Mouse (Mus musculus): Measurements from ENCODE around the gene Ldb2. TPM values are rescaled to one million over a fixed set of nuclear protein-coding genes. Genes with fewer than 3 reads are reported as not detected.

Gene Ldb2
- polyA plus RNA-seq, 1 experiment from 2014 or later: 14.9 TPM

DNA sequence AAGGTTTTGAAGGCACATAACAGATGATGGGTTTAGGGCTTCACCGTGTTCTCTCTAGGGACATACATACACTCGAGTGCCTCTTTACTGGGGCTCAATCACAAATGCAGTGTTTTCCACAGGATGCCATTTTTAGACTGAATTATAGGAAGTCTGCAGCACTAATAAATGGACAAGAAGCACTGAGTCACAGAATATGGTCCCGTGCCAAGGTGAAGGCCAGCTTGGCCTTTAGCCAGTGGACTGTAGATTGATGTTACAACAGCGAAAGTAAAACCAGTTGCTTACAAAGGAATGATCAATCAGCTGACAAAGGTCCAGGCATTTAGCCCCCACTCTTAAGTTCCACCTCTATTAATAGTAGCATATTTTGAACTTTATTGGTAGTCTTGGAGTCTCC lies 304.4 kb downstream of the Ldb2 start:
- 68% methylated on average over 4 of the region's 4 CpGs for WGBS
- H3K27ac ChIP-seq: no peak overlapping the region
- DNase-seq (ENCODE audit: low spot score): no peak

DNA sequence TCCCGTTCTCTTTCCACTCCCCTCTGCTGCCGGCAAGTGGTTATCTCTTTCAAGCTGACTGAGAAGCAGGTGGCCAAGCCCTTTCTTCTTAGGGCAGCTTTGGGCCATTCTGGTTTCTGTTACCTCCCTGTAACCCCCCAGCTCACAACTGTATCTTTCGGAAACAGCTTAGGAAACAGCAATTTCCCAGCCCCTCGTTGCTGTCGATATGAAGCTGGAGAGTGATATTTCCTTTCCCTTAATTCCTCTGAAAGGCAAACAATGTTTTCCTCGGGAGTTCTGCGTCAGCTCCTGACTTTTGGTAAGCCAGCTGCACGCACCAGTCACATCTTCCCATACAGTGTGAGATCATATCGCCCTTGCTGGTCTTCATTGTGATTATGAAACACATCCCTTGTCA lies 305.3 kb downstream of the Ldb2 start:
- Histone ChIP-seq H3K4me3 (no peak overlapping the region), H3K27me3 (ENCODE audit: insufficient read depth, poor library complexity, severe bottlenecking) (no peaks in the 10 kb centered on the region), H3K4me1 (0 out of 2 replicates have a peak, but pooled peaks cover 4% of the 10 kb centered on the region), H3K27ac (no peak overlapping the region), H3K36me3 (no peaks in the 10 kb centered on the region), H3K9me3 (no peaks in the 10 kb centered on the region)
- DNase-seq (ENCODE audit: low spot score): no peak
- 39% methylated on average over 9 of the region's 9 CpGs for WGBS

More for the DNA sequence above, 304.4 kb downstream of the Ldb2 start:
- Histone ChIP-seq H3K4me3 (no peak overlapping the region), H3K9me3 (no peaks in the 10 kb centered on the region), H3K4me1 (0 out of 2 replicates have a peak, but pooled peaks cover 4% of the 10 kb centered on the region), H3K27me3 (ENCODE audit: insufficient read depth, poor library complexity, severe bottlenecking) (no peaks in the 10 kb centered on the region), H3K36me3 (no peaks in the 10 kb centered on the region)

DNA sequence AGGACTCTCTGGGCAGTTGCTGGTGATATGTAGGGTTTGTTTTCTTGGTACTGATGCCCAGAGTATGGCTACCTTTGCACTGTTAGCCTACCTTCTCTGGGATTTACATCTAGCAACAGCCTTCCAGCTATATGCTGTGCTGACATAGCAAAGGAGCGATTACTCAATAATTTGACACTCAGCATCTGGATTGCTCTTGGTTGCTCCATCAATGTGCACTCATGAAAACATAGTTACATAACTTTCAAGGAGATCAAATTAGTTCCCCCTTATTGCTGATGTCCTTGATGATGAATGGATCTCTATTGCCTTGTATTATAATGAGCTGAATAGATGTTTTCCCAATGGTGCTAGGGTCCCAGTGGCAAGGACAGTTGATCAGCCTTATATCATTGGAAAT lies 308.0 kb downstream of the Ldb2 start:
- Histone ChIP-seq H3K4me3 (no peak overlapping the region), H3K4me1 (0 out of 2 replicates have a peak, but pooled peaks cover 4% of the 10 kb centered on the region), H3K27ac (no peak overlapping the region), H3K27me3 (ENCODE audit: insufficient read depth, poor library complexity, severe bottlenecking) (no peaks in the 10 kb centered on the region), H3K9me3 (no peaks in the 10 kb centered on the region), H3K36me3 (no peaks in the 10 kb centered on the region)
- DNase-seq (ENCODE audit: low spot score): no peak
- 91% methylated on average over 1 of the region's 1 CpGs for WGBS

DNA sequence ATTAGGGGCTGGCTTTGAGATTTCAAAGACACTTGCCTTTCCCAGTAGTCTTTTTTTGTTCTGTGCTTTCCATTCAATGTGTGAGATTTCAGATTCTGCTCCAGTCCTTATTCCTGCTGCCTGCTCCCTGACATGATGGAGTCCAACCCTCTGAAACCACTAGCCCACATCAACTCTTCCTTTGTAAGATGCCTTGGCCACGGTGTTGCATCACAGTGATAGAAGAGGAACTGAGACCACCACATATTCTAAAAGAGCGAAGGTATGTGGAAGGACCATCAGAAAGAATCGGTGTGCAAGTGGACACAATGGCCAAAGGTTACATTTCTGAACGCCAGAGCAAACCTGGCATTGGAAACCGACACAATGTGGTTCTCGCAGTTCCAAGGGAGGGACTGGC lies 309.0 kb downstream of the Ldb2 start:
- Histone ChIP-seq H3K27ac (no peak overlapping the region), H3K27me3 (ENCODE audit: insufficient read depth, poor library complexity, severe bottlenecking) (no peaks in the 10 kb centered on the region), H3K4me1 (0 out of 2 replicates have a peak, but pooled peaks cover 4% of the 10 kb centered on the region), H3K4me3 (no peak overlapping the region), H3K36me3 (no peaks in the 10 kb centered on the region), H3K9me3 (no peaks in the 10 kb centered on the region)
- DNase-seq (ENCODE audit: low spot score): no peak
- WGBS: 92% methylated on average over 6 of the region's 6 CpGs

DNA sequence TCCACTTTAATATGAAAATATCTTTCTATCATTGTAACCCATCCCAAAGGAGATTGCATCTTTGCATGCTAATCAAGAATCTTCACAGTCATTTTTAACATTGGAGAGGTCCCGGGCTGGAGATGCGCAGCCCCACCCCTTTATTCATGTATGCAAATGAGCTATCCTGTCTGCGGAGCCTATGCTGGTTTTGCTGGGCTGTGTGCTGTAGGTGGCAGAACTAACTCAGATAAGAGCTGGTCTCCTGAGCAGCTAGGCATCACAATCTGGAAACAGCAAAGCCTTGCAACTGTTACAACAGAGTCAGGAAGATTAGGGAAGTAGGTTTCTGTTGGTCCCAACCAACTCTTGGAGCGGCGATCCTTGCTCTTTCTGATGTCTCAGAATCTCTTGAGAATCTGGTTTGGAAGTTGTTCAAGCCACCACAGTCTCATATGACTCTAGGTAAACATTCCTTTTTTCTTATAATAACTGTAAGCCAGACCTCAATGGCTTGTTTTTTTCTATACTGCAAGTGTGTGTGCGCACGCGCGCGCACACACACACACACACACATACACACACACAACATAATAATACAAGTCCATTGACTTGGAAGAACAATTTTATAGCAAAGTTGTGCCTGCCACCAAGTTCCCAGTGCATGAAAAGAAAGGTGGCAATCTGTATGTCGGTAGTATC lies 315.9 kb downstream of the Ldb2 start:
- Histone ChIP-seq H3K4me3 (no peak overlapping the region), H3K27ac (no peak overlapping the region), H3K4me1 (no peaks in the 10 kb centered on the region), H3K9me3 (no peaks in the 10 kb centered on the region), H3K36me3 (no peaks in the 10 kb centered on the region), H3K27me3 (ENCODE audit: insufficient read depth, poor library complexity, severe bottlenecking) (no peaks in the 10 kb centered on the region)
- DNase-seq (ENCODE audit: low spot score): no peak
- WGBS: 64% methylated on average over 11 of the region's 11 CpGs

DNA sequence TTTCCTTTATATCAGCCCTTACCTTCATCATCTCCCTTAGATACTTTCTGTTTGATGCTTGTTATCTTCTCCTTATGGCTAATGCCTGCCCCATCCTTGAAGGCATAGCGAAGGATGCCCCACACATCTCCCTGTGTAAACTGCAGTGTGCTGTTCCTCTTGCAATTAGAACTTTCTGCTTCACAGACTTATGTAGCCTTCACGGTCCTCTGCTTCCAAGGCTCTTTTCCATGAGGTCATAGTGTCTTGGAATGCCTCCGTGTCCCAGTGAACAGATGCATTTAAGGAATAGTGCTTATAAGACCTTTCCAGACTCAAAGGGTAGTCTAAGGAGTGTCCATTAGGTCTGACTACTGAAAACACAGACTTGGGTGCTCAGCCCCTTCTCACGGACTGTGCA lies 318.1 kb downstream of the Ldb2 start:
- Histone ChIP-seq H3K27ac (no peak overlapping the region), H3K36me3 (no peaks in the 10 kb centered on the region), H3K27me3 (ENCODE audit: insufficient read depth, poor library complexity, severe bottlenecking) (no peaks in the 10 kb centered on the region), H3K9me3 (no peaks in the 10 kb centered on the region), H3K4me3 (no peak overlapping the region), H3K4me1 (no peaks in the 10 kb centered on the region)
- no peak for DNase-seq (ENCODE audit: low spot score)
- 77% methylated on average over 4 of the region's 4 CpGs for WGBS

DNA sequence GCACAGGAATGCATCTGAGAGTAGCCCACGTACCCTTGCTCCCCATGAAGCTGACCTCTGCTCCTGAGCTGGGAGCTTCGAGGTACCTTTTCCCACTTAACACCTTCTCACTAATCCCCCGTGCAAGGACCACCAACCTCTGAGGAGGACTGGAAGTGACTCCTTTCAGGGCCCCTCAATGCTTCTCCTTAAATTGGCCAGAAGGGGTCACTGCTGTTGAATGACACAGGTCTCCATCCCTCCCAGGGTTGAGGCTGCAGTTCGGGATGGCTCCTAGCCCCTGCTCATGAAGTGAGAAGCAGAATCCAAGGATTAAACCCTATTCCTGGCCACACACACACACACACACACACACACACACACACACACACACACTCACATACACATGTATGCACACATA lies 323.1 kb downstream of the Ldb2 start:
- Histone ChIP-seq H3K27me3 (ENCODE audit: insufficient read depth, poor library complexity, severe bottlenecking) (no peaks in the 10 kb centered on the region), H3K4me1 (no peaks in the 10 kb centered on the region), H3K9me3 (no peaks in the 10 kb centered on the region), H3K36me3 (no peaks in the 10 kb centered on the region), H3K4me3 (no peak overlapping the region), H3K27ac (no peak overlapping the region)
- DNase-seq (ENCODE audit: low spot score): no peak
- WGBS: 13% methylated on average over 4 of the region's 4 CpGs

DNA sequence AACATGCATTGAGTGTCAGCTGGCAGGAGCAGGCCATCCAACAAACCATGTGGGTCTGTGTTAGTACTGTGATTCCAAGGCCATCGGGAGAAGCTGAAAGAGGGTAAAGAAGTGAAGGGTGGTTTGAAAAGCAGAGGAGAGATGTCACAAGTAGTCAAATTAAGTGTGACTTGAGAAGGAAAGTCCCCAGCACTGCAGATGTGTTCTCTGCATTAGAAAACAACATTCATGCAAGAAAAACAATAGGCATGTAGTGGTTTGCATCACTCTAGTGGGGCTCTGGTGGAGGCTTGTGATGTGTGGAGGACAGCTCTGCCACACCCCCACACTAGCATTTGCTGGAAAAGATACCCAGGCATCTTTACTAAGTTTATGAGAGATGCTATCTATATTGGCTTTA lies 323.9 kb downstream of the Ldb2 start:
- no peak overlapping the region for H3K27ac ChIP-seq
- no peaks in the 10 kb centered on the region for H3K27me3 ChIP-seq (ENCODE audit: insufficient read depth, poor library complexity, severe bottlenecking)
- no peak for DNase-seq (ENCODE audit: low spot score)
- WGBS: 86% methylated on average over 1 of the region's 1 CpGs
- no peaks in the 10 kb centered on the region for H3K36me3 ChIP-seq
- H3K9me3 ChIP-seq: no peaks in the 10 kb centered on the region
- no peaks in the 10 kb centered on the region for H3K4me1 ChIP-seq
- H3K4me3 ChIP-seq: no peak overlapping the region

DNA sequence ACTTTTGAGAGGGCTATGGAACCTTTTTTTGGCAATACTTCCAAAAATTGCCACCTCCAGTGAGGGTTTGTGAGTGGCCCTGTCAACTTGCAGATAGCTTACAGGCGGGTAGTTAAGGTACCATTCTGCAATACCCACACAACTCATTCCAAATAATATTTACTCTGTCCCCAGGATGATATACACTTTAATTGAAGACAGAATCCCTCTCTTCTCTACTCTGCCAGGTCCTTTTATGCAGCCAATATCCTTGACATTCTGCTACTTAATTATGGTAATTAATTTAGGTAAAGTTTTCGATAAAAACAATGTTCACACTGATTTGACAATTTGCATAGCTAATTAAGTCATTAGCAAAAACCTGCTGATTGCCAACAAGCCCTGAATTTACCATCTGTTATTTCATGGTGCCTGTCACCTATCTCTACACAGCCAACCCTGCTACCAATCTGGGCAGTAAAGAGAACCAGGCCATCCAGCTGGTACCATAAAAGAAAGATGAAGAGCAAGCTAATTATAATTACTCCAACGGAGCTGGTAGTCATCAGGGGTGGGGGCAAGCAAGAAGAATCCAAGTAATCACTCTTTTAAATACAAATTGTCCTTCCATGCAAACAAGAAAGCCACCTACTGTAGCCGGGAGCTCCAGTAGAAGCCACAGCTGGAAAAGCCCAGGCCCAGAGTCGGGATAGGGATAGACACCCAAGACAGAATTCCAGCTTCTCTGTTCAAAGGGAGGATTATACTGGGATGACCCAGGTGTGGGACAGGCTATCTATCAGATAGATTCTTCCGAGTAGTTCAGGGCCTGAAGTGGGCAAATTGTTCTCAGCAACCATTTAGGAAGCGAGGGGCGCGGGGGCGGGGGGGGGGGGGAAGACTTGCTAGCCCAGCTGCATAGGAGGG lies 325.4 kb downstream of the Ldb2 start:
- Histone ChIP-seq H3K27ac (no peak overlapping the region), H3K4me1 (no peaks in the 10 kb centered on the region), H3K36me3 (no peaks in the 10 kb centered on the region), H3K4me3 (no peak overlapping the region), H3K27me3 (ENCODE audit: insufficient read depth, poor library complexity, severe bottlenecking) (no peaks in the 10 kb centered on the region), H3K9me3 (no peaks in the 10 kb centered on the region)
- 82% methylated on average over 9 of the region's 10 CpGs for WGBS
- DNase-seq (ENCODE audit: low spot score): no peak

DNA sequence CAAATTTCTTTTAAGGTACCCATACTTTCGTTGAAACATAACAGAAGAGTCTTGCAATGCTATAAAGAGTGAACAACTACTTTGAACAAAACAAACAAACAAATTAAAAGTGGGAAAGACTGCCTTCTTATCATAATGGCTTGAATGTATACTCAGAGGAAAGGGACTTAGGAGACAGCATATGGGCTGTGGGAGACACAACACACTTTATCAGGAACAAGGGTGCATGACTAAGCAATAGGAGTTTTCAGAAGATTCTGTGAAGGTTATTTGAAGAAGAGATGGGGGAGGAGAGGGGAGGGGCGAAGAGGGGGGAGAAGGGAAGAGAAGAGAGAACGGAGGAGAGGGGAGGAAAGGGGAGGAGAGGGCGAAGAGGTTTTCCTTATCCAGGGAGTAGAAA lies 334.2 kb downstream of the Ldb2 start:
- no peak for DNase-seq (ENCODE audit: low spot score)
- Histone ChIP-seq H3K27me3 (ENCODE audit: insufficient read depth, poor library complexity, severe bottlenecking) (no peaks in the 10 kb centered on the region), H3K27ac (no peak overlapping the region), H3K36me3 (no peaks in the 10 kb centered on the region), H3K4me1 (no peaks in the 10 kb centered on the region), H3K4me3 (no peak overlapping the region), H3K9me3 (no peaks in the 10 kb centered on the region)
- 68% methylated on average over 4 of the region's 4 CpGs for WGBS

Measured in heart, embryonic 10.5 days (tissue).